Mouse (Mus musculus) neural tube, embryonic 11.5 days (tissue): ENCODE results near the gene E2f4. TPM values are rescaled to one million over a fixed set of nuclear protein-coding genes. Genes with fewer than 3 reads are reported as not detected.
A peak's percentile ranks its signal among the peaks of the same experiment; 100 is the strongest.

Source experiments
- ATAC-seq: fragments of 200-750 bp; cut with Nextera tagmentation; 2 replicates; pipeline ENCODE4 v1.8.0; 2017; ENCODE audit warnings: moderate number of reproducible peaks, mild to moderate bottlenecking, moderate TSS enrichment, moderate library complexity; ENCODE audit not compliant: insufficient read depth, low FRiP score, low TSS enrichment
- DNase-seq: peaks from one replicate; pipeline ENCODE4 v3.0.0-alpha.2; 2015; ENCODE audit warnings: low spot score
- H3K27ac ChIP-seq: fragments of 300-500 bp; sonication (generic); 2 replicates; pipeline ENCODE4 v1.5.1; 2014; ENCODE audit warnings: low read depth, mild to moderate bottlenecking, low read length
- H3K27me3 ChIP-seq: fragments of 300-500 bp; sonication (generic); 2 replicates; pipeline ENCODE4 v1.6.1; 2014; ENCODE audit warnings: mild to moderate bottlenecking, low read length, mixed read lengths; ENCODE audit not compliant: control insufficient read depth, insufficient read depth
- H3K36me3 ChIP-seq: fragments of 300-500 bp; sonication (generic); 2 replicates; pipeline ENCODE4 v1.6.1; 2014; ENCODE audit warnings: mild to moderate bottlenecking, low read length, moderate library complexity, mixed read lengths; ENCODE audit not compliant: control insufficient read depth, insufficient read depth
- H3K4me1 ChIP-seq: fragments of 300-500 bp; sonication (generic); 2 replicates; pipeline ENCODE4 v1.6.1; 2014; ENCODE audit warnings: low read length, mixed read lengths; ENCODE audit not compliant: control insufficient read depth, insufficient read depth
- H3K4me2 ChIP-seq: fragments of 300-500 bp; sonication (generic); 2 replicates; pipeline ENCODE4 v1.6.1; 2014; ENCODE audit warnings: low read depth, mild to moderate bottlenecking, moderate library complexity
- H3K4me3 ChIP-seq: fragments of 300-500 bp; sonication (generic); 2 replicates; pipeline ENCODE4 v1.5.1; 2014; ENCODE audit warnings: low read depth, low read length
- H3K9ac ChIP-seq: fragments of 300-500 bp; sonication (generic); 2 replicates; pipeline ENCODE4 v1.6.1; 2014; ENCODE audit warnings: mild to moderate bottlenecking, low read length
- H3K9me3 ChIP-seq: fragments of 300-500 bp; sonication (generic); 2 replicates; pipeline ENCODE4 v1.6.1; 2016; ENCODE audit warnings: low read length; ENCODE audit not compliant: control insufficient read depth
- WGBS: fragments of 180-500 bp; shearing (Covaris S2); extraction: QIAGEN DNeasy Blood & Tissue Kit; methylation state at CpG from one replicate; pipeline ENCODE4 v1.1.7; 2014; 5-methylcytosine and 5-hydroxymethylcytosine counted together
- polyA plus RNA-seq: library from polyadenylated mRNA; unstranded; fragments of >200 nt; fragmentation: Nextera tagmentation; extraction: Ambion mirVana; gene quantifications from 2 replicates; pipeline ENCODE4 v1.2.1, GENCODE M21; 2014

The E2f4 gene
- polyA plus RNA-seq, 1 experiment from 2014 or later, result 103 TPM

DNA sequence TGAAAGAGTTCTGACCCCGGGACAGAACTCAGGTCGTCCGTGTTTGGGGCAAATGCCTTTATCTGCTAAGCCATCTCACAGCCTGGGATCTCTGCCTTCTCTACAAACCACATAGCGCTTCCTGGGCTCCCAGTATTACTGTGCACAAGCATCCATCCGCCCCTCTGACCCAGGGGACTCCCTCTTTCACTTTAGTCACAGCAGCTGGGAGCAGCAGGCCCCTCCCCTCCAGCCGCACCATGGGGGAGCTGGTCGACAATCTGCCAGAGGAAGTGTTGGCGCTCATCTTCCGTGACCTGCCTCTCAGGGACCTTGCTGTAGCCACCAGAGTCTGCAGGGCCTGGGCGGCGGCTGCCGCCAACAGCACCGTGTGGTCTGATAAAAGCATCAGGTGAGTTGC is 30.7 kb upstream of the E2f4 start:
- no peak overlapping the region for H3K9ac ChIP-seq
- no peak overlapping the region for H3K4me2 ChIP-seq
- H3K27me3 ChIP-seq, result peaks cover 87% of the 10 kb centered on the region
- ATAC-seq, result no peak
- DNase-seq, result no peak
- H3K27ac ChIP-seq, result no peak overlapping the region
- H3K9me3 ChIP-seq, result no peaks in the 10 kb centered on the region; the same call in 1 of the 2 replicates
- 3% methylated on average over 13 of the region's 13 CpGs for WGBS
- H3K36me3 ChIP-seq, result no peaks in the 10 kb centered on the region
- H3K4me1 ChIP-seq, result peaks cover 10% of the 10 kb centered on the region; the same call in 1 of the 2 replicates
- no peak overlapping the region for H3K4me3 ChIP-seq

DNA sequence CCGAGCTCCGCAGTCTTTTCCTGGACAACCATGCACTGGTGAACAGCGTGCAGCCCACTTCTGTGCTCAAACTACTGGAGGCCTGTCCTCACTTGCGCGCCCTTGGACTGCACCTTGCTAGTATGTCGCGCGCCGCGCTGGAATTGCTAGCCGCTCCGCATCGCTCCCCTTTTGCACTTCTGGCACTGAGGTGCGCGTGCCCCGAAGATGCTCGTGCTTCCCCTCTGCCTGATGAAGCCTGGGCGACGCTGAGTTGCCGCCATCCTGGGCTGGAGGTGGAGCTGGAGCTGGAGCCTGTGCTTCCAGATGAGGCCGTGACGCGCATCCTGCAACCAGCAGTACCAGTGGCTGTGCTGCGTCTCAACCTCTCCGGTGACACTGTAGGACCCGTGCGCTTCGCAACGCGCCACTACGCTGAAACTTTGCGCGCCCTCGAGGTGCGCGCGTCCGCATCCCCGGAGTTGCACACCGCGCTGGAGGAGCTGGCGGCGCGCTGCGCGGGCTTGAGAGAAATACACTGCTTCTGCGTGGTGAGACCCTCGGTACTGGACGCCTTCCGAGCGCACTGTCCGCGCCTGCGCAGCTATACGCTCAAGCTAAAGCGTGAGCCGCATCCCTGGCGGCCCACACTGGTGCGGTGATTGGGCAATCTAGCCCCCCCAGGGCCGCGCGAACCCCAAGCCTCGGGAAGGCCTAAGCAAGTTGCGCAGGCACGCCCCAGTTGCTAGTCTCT is 29.0 kb upstream of the E2f4 start:
- ATAC-seq, result peak; percentile 64
- under 1% methylated on average over 63 of the region's 65 CpGs for WGBS
- Histone ChIP-seq H3K36me3 (no peaks in the 10 kb centered on the region), H3K27me3 (peaks cover 96% of the 10 kb centered on the region), H3K4me1 (peaks cover 10% of the 10 kb centered on the region; the same call in 1 of the 2 replicates), H3K4me2 (peak overlapping the region; percentile 70), H3K4me3 (peak overlapping the region; percentile 41), H3K27ac (no peak overlapping the region), H3K9ac (no peak overlapping the region), H3K9me3 (no peaks in the 10 kb centered on the region; the same call in 1 of the 2 replicates)
- peak; percentile 86 for DNase-seq

DNA sequence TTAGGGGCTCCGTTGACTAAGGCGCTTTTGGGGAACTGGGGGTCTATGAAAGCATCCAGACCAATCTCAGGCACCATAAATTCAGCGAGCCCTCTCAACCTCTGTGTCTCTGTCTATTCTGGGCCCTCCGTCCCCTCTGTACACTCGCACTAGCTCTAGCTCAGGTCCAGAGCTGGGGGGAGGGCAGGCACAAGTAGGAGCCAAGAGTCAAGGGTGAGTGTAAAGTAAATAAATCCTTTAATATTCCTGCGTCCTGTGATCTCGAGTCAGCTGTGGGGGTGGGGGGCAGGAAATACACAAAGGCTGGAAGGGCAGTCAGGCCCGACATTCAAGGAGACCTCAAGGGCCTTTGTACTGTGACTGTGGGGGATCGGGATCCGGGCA is 28.4 kb upstream of the E2f4 start:
- peaks cover 98% of the 10 kb centered on the region for H3K27me3 ChIP-seq
- 0 out of 2 replicates have a peak, but pooled peaks have one; percentile 1 for ATAC-seq
- no peak overlapping the region for H3K9ac ChIP-seq
- H3K4me1 ChIP-seq, result peaks cover 10% of the 10 kb centered on the region; the same call in 1 of the 2 replicates
- H3K4me3 ChIP-seq, result peak overlapping the region; percentile 41
- H3K27ac ChIP-seq, result no peak overlapping the region
- H3K4me2 ChIP-seq, result peak overlapping the region; percentile 70
- H3K9me3 ChIP-seq, result no peaks in the 10 kb centered on the region; the same call in 1 of the 2 replicates
- H3K36me3 ChIP-seq, result no peaks in the 10 kb centered on the region
- no peak for DNase-seq
- under 1% methylated on average over 10 of the region's 10 CpGs for WGBS

DNA sequence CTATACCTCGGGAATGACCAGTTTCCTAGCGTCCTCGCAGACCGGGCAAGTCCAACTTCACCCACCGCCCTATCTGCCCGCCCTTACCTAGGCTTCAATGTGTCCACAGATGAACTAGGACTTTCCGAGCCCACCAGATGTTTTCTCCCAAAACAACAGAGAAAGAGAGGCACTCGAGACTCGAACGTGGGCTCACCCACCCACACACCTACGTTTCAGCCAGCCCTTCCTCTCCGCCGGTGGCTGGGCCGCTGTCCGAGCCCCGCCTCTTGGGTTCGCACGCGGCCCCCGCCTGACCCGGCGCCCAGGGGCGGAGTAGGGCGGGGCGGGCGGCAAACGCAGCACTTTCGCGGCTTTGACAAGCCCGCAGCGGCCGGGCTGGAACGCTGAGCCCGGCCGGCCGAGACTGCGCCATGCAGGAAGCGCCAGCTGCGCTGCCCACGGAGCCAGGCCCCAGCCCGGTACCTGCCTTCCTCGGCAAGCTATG is 28.0 kb upstream of the E2f4 start, which contains the start of gene Hsf4:
Gene Hsf4, plus strand, starts transcription at position 341 of the 487 bp plus-strand sequence.
- no peak; the same call in 1 of the 2 replicates for ATAC-seq
- Histone ChIP-seq H3K4me1 (peaks cover 10% of the 10 kb centered on the region; the same call in 1 of the 2 replicates), H3K27ac (no peak within 1 kb of the TSS), H3K27me3 (peaks cover 98% of the 10 kb centered on the region), H3K9ac (peak within 1 kb of the TSS; percentile 2; the same call in 1 of the 2 replicates), H3K9me3 (no peaks in the 10 kb centered on the region; the same call in 1 of the 2 replicates), H3K36me3 (no peaks in the 10 kb centered on the region), H3K4me3 (peak within 1 kb of the TSS; percentile 41), H3K4me2 (peak within 1 kb of the TSS; percentile 70)
- peak; percentile 41 for DNase-seq
- under 1% methylated on average over 42 of the region's 42 CpGs for WGBS

DNA sequence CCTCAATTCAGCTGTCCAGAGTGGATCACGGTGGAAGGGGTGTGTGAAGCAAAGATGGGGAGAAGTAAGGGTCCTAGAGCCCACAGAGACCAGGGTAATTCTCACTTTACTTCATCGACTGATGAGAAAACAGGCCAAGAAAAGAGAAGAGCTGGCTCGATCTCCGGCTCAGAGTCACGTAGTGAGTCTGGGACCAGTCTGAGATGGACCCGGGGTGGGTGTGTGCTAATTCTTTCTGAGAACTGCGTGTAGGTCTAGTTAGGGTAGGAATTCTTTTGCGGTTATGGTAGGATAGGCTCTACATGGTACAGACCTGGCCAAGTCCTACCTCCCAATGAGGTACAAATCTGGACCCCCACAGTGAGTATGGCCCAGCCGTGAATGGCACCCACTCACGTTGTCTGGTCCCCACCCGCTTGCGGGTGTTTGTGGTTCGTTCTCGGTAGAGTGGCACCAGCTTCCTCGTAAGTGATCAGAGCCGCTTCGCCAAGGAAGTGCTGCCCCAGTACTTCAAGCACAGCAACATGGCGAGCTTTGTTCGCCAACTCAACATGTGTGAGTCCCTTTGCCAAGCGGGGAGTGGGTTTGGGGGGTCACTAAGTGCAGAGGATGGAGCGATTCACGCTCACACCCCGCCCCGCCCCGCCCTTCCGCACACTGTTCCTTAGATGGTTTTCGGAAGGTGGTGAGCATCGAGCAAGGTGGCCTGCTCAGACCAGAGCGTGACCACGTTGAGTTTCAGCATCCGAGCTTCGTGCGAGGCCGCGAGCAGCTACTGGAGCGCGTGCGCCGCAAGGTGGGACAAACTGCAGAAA is 27.2 kb upstream of the E2f4 start:
- peak overlapping the region; percentile 70; the same call in 1 of the 2 replicates for H3K4me2 ChIP-seq
- H3K27ac ChIP-seq, result no peak overlapping the region
- peaks cover 10% of the 10 kb centered on the region; the same call in 1 of the 2 replicates for H3K4me1 ChIP-seq
- no peak overlapping the region; the same call in 1 of the 2 replicates for H3K9ac ChIP-seq
- ATAC-seq, result no peak
- no peaks in the 10 kb centered on the region; the same call in 1 of the 2 replicates for H3K9me3 ChIP-seq
- no peak for DNase-seq
- H3K27me3 ChIP-seq, result peaks cover 99% of the 10 kb centered on the region
- no peaks in the 10 kb centered on the region for H3K36me3 ChIP-seq
- WGBS, result 1% methylated on average over 39 of the region's 39 CpGs
- peak overlapping the region; percentile 41 for H3K4me3 ChIP-seq

DNA sequence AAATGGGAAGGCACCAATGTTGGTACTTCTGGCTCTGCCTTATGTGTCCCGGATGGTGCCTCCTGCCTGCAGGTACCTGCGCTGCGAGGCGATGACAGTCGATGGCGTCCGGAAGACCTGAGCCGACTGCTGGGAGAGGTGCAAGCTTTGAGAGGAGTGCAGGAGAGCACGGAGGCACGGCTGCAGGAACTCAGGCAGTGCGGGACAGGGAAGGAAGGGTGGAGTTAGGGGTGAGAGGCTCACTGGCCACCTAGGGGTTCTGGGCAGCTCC is 26.6 kb upstream of the E2f4 start:
- H3K27ac ChIP-seq, result no peak overlapping the region
- peaks cover 10% of the 10 kb centered on the region; the same call in 1 of the 2 replicates for H3K4me1 ChIP-seq
- H3K36me3 ChIP-seq, result no peaks in the 10 kb centered on the region
- H3K4me2 ChIP-seq, result no peak overlapping the region
- 3% methylated on average over 11 of the region's 11 CpGs for WGBS
- H3K9ac ChIP-seq, result no peak overlapping the region
- no peak for DNase-seq
- H3K4me3 ChIP-seq, result no peak overlapping the region
- ATAC-seq, result no peak
- H3K9me3 ChIP-seq, result no peaks in the 10 kb centered on the region; the same call in 1 of the 2 replicates
- peaks cover 99% of the 10 kb centered on the region for H3K27me3 ChIP-seq

DNA sequence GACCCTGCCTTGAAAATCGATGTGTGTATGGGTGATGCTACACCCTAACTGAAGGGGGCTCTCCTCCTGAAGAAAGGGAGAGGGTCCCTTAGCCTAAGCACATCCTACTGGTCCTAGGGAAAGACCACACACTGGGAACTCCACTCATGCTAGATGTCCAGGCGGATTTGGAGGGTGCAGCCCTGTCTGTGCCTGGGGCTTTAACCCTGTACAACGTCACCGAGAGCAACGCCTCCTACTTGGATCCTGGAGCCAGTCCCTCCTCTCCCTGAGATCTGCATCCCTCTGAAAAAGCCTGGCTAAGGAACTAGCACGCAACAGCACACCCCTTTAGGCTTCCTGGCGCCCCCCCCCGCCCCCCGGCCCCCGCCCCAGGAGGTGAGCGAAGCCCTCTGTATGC is 22.1 kb upstream of the E2f4 start:
- Histone ChIP-seq H3K4me1 (0 out of 2 replicates have a peak, but pooled peaks cover 2% of the 10 kb centered on the region), H3K36me3 (no peaks in the 10 kb centered on the region), H3K9ac (no peak overlapping the region), H3K9me3 (no peaks in the 10 kb centered on the region), H3K27ac (no peak overlapping the region), H3K4me2 (peak overlapping the region; percentile 3; the same call in 1 of the 2 replicates), H3K4me3 (no peak overlapping the region), H3K27me3 (peaks cover 98% of the 10 kb centered on the region)
- DNase-seq, result no peak
- 6% methylated on average over 11 of the region's 11 CpGs for WGBS
- no peak for ATAC-seq

DNA sequence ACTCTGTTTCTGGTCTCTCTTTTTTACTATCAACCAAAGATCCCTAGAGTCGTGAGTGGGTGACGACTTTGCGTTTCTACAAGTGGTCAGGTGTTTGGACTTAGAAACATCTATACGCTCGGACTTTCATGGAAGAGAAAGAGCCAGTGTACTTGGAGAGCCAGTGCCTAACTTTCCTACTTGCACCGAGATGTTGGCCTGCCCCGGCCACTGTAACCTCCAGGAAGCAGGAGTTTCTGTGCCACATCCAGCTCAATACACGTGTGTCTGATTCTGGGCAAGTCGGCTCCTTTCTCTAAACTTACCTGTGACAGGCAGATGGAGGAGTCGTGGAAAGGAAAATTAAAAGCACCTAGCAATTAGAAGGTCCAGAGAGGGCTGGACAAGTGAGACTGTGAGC is 21.6 kb upstream of the E2f4 start, which contains the start of gene Nol3:
Gene Nol3, plus strand, starts transcription at position 301 of the 400 bp plus-strand sequence.
- Histone ChIP-seq H3K36me3 (no peaks in the 10 kb centered on the region), H3K9me3 (no peaks in the 10 kb centered on the region), H3K27ac (no peak within 1 kb of the TSS), H3K4me1 (0 out of 2 replicates have a peak, but pooled peaks cover 2% of the 10 kb centered on the region), H3K27me3 (peaks cover 96% of the 10 kb centered on the region), H3K4me3 (peak within 1 kb of the TSS; percentile 36), H3K4me2 (peak within 1 kb of the TSS; percentile 63), H3K9ac (peak within 1 kb of the TSS; percentile 53)
- 6% methylated on average over 10 of the region's 10 CpGs for WGBS
- ATAC-seq (no peak), DNase-seq (no peak)
